Mouse (Mus musculus): ENCODE data around the gene Jmjd8. TPM values are rescaled to one million over a fixed set of nuclear protein-coding genes. Genes with fewer than 3 reads are reported as not detected.

The Jmjd8 gene
- polyA plus RNA-seq, 1 experiment from 2014 or later = 55.6 TPM

DNA sequence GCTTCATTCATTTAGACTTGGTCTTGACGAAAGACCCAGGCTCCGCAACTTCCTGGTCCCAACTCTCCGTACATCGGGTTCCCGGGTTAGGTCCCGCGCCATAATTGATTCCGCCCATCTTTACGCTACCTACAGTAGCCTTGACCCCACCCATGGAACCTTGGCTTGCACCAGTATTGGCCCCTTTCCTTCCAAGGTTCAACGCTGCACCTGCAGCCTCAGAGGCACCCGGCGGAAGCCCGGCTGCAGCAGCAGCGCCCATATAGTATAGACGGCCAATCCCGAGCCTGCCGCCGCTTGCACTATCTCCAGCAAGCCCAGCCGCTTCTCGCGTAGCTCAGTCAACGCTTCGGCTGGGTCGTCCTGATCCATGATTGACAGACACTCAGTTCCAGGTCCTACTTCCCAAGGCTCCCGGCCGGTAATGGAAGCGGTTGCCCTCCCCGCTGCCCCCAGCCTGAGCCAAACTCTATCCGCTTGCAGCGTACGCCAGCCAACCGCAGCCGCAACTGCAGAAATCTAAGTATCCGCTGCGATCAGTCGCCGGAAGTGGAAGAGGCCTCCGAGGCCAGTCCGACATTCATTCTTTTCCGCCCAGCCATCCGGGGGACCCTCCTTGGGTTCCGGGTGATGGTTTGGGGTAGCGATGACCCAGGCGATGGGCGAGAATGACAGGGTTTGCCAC is 36.7 kb upstream of the Jmjd8 start:
- peak; percentile 29; the same call in 1 of the 2 replicates for ATAC-seq (ENCODE audit: insufficient read depth, low FRiP score, low TSS enrichment)
- 0 out of 2 replicates have a peak, but pooled peaks cover 2% of the 10 kb centered on the region for H3K36me3 ChIP-seq (ENCODE audit: control insufficient read depth, insufficient read depth, low read length)
- peak overlapping the region; percentile 75 for H3K9ac ChIP-seq (ENCODE audit: low read length)
- H3K4me3 ChIP-seq (ENCODE audit: low read depth, low read length) = peak overlapping the region; percentile 56
- H3K4me1 ChIP-seq (ENCODE audit: control insufficient read depth, insufficient read depth, low read length) = peaks cover 40% of the 10 kb centered on the region
- DNase-seq (ENCODE audit: low spot score) = peak; percentile 88
- no peaks in the 10 kb centered on the region for H3K9me3 ChIP-seq (ENCODE audit: control insufficient read depth, low read length)
- peak overlapping the region; percentile 96 for H3K4me2 ChIP-seq (ENCODE audit: low read depth)
- under 1% methylated on average over 45 of the region's 45 CpGs for WGBS
- H3K27ac ChIP-seq (ENCODE audit: low read depth, low read length) = peak overlapping the region; percentile 88
- H3K27me3 ChIP-seq (ENCODE audit: control insufficient read depth, insufficient read depth, low read length) = no peaks in the 10 kb centered on the region

DNA sequence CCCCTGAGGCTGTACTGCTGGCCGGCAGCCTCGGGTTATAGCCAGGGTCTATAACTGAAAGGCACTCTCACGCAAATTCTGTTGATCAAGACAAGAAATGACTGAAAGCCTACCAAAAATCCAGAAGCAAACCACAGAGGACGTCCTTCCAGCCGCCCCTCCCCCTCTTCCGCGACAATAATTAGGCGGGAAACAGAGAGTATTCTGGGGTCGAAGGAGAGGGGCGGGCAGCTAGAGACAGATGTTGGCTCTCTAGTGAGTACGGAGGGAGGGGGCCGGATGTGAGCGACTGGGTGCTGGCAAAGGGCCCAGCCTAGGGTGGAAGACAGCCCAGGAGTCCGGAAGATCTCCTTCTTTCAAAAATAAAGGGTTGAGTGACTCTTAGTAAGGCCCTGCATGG is 36.1 kb upstream of the Jmjd8 start, which contains the start of gene Fam173a:
TSS of gene Fam173a (minus strand) at position 287 of the 400 bp plus-strand sequence.
- no peaks in the 10 kb centered on the region for H3K9me3 ChIP-seq (ENCODE audit: control insufficient read depth, low read length)
- H3K9ac ChIP-seq (ENCODE audit: low read length) = peak within 1 kb of the TSS; percentile 84
- H3K4me2 ChIP-seq (ENCODE audit: low read depth) = peak within 1 kb of the TSS; percentile 96
- peak within 1 kb of the TSS; percentile 83 for H3K4me3 ChIP-seq (ENCODE audit: low read depth, low read length)
- 0 out of 2 replicates have a peak, but pooled peaks cover 2% of the 10 kb centered on the region for H3K36me3 ChIP-seq (ENCODE audit: control insufficient read depth, insufficient read depth, low read length)
- ATAC-seq (ENCODE audit: insufficient read depth, low FRiP score, low TSS enrichment) (no peak), DNase-seq (ENCODE audit: low spot score) (peak; percentile 72)
- H3K27me3 ChIP-seq (ENCODE audit: control insufficient read depth, insufficient read depth, low read length) = no peaks in the 10 kb centered on the region
- H3K27ac ChIP-seq (ENCODE audit: low read depth, low read length) = peak within 1 kb of the TSS; percentile 88
- H3K4me1 ChIP-seq (ENCODE audit: control insufficient read depth, insufficient read depth, low read length) = peaks cover 44% of the 10 kb centered on the region
- under 1% methylated on average over 13 of the region's 14 CpGs for WGBS

DNA sequence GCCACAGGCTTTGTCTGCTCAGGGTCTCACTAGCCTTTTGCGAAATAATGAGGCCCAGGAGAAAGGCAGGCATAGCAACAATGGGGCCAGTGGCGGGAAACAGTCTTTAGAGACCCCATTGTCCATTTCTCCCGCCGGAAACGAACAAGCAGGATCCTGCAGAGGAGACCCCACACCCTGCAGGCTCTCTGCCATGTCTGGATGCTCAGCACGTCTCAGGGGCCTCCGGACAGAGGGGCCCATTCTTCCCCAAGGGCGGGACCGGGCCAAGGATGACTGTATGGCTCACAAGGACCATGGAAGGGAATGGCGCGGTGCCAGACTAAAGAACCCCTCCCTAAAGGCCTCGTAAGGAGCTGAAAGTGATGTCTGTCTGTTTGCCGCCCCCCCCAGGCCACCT is 34.5 kb upstream of the Jmjd8 start:
- DNase-seq (ENCODE audit: low spot score) = peak; percentile 68
- Histone ChIP-seq H3K4me1 (ENCODE audit: control insufficient read depth, insufficient read depth, low read length) (peaks cover 45% of the 10 kb centered on the region), H3K9ac (ENCODE audit: low read length) (peak overlapping the region; percentile 84)

DNA sequence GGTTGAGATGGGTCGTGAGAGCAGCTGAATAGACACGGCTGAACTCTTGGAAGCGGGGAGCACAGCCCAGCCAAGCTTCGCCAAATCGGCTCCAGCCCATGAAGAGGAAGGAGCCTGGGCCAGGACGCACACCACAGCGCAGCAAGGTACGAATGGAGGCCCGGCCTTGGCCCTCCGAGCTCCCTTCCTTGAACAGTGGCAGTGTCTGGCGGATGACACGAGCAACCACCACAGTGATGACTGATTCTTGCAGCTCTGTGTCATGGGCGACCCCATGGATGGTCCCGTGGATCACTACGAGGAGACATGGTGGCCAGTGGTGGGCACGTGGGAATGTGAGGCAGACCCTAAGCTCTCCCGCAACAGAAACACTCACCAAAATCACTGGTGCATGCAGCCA is 33.7 kb upstream of the Jmjd8 start:
- H3K4me1 ChIP-seq (ENCODE audit: control insufficient read depth, insufficient read depth, low read length) = peaks cover 45% of the 10 kb centered on the region
- 61% methylated on average over 17 of the region's 17 CpGs for WGBS
- no peaks in the 10 kb centered on the region for H3K9me3 ChIP-seq (ENCODE audit: control insufficient read depth, low read length)
- ATAC-seq (ENCODE audit: insufficient read depth, low FRiP score, low TSS enrichment) (no peak), DNase-seq (ENCODE audit: low spot score) (no peak)
- no peaks in the 10 kb centered on the region for H3K27me3 ChIP-seq (ENCODE audit: control insufficient read depth, insufficient read depth, low read length)
- H3K27ac ChIP-seq (ENCODE audit: low read depth, low read length) = peak overlapping the region; percentile 88
- H3K4me2 ChIP-seq (ENCODE audit: low read depth) = peak overlapping the region; percentile 96
- peak overlapping the region; percentile 83 for H3K4me3 ChIP-seq (ENCODE audit: low read depth, low read length)
- 0 out of 2 replicates have a peak, but pooled peaks cover 2% of the 10 kb centered on the region for H3K36me3 ChIP-seq (ENCODE audit: control insufficient read depth, insufficient read depth, low read length)
- H3K9ac ChIP-seq (ENCODE audit: low read length) = peak overlapping the region; percentile 84

More for the DNA sequence above, 34.5 kb upstream of the Jmjd8 start:
- Histone ChIP-seq H3K9me3 (ENCODE audit: control insufficient read depth, low read length) (no peaks in the 10 kb centered on the region), H3K36me3 (ENCODE audit: control insufficient read depth, insufficient read depth, low read length) (0 out of 2 replicates have a peak, but pooled peaks cover 2% of the 10 kb centered on the region), H3K4me3 (ENCODE audit: low read depth, low read length) (peak overlapping the region; percentile 83), H3K27me3 (ENCODE audit: control insufficient read depth, insufficient read depth, low read length) (no peaks in the 10 kb centered on the region), H3K4me2 (ENCODE audit: low read depth) (peak overlapping the region; percentile 96), H3K27ac (ENCODE audit: low read depth, low read length) (peak overlapping the region; percentile 88)
- peak; percentile 60 for ATAC-seq (ENCODE audit: insufficient read depth, low FRiP score, low TSS enrichment)
- 46% methylated on average over 13 of the region's 13 CpGs for WGBS

DNA sequence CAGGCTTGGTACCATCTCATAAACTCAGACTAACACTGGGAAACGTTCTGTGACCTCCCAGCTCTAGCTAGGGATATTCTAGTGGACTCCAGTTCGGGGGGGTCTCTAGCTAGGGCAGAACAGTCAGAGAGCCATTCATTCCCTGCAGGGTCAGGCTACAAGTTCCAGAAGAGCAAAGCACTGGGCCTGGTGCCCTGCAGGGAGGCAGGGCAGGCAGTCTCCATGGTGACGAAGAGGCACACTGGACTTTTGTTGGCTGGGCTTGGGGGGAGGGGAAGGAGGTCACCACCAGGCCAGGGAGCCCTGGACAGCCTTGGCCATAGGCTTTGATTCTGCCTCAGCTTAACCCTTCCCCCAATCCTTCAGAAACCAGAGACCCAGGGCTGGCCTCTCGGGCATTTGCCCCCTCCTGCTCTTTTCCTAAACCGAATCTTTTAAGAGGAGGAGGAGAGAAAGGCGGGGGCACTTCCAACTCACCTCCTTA is 33.0 kb upstream of the Jmjd8 start, which contains the start of gene AC134908.4:
TSS of gene AC134908.4 (minus strand) at position 51 of the 484 bp plus-strand sequence.
- peak within 1 kb of the TSS; percentile 88 for H3K27ac ChIP-seq (ENCODE audit: low read depth, low read length)
- peak within 1 kb of the TSS; percentile 83 for H3K4me3 ChIP-seq (ENCODE audit: low read depth, low read length)
- H3K4me2 ChIP-seq (ENCODE audit: low read depth) = peak within 1 kb of the TSS; percentile 96
- 0 out of 2 replicates have a peak, but pooled peaks cover 2% of the 10 kb centered on the region for H3K36me3 ChIP-seq (ENCODE audit: control insufficient read depth, insufficient read depth, low read length)
- peak within 1 kb of the TSS; percentile 84 for H3K9ac ChIP-seq (ENCODE audit: low read length)
- 0% methylated on average over 6 of the region's 6 CpGs for WGBS
- 0 out of 2 replicates have a peak, but pooled peaks have one; percentile 35 for ATAC-seq (ENCODE audit: insufficient read depth, low FRiP score, low TSS enrichment)
- H3K27me3 ChIP-seq (ENCODE audit: control insufficient read depth, insufficient read depth, low read length) = no peaks in the 10 kb centered on the region
- DNase-seq (ENCODE audit: low spot score) = peak; percentile 79
- H3K4me1 ChIP-seq (ENCODE audit: control insufficient read depth, insufficient read depth, low read length) = peaks cover 45% of the 10 kb centered on the region
- no peaks in the 10 kb centered on the region for H3K9me3 ChIP-seq (ENCODE audit: control insufficient read depth, low read length)

DNA sequence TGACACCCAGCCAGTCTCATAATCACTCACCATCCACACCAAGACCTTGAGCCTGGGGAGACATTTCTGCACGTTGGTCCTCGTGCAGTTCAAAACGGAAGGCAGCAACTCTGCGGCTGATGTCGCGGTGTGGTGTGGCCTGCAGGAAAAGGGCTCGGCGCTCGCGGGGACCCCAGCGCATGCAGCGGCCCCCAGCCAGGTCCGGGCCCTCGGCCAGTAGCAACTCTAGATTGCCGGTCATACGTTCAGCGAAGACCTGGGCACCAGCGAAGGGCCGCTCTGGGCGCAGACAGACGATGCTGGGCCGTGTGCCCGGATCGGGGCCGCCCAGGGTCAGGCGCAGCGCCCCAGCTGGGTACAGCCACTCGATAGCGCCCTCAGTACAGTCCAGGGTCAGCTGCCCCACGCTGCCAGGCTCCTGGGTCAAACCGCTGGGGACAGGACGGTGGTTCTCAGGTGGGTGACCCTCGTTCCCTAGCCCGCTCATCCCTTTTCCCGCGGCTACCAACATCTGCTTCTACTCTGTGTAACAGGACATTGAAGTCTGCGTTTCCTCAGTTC is 32.4 kb upstream of the Jmjd8 start:
- H3K4me2 ChIP-seq (ENCODE audit: low read depth) = peak overlapping the region; percentile 96
- H3K9me3 ChIP-seq (ENCODE audit: control insufficient read depth, low read length) = no peaks in the 10 kb centered on the region
- no peaks in the 10 kb centered on the region for H3K27me3 ChIP-seq (ENCODE audit: control insufficient read depth, insufficient read depth, low read length)
- under 1% methylated on average over 37 of the region's 37 CpGs for WGBS
- no peak for ATAC-seq (ENCODE audit: insufficient read depth, low FRiP score, low TSS enrichment)
- no peak for DNase-seq (ENCODE audit: low spot score)
- 0 out of 2 replicates have a peak, but pooled peaks cover 2% of the 10 kb centered on the region for H3K36me3 ChIP-seq (ENCODE audit: control insufficient read depth, insufficient read depth, low read length)
- peak overlapping the region; percentile 88 for H3K27ac ChIP-seq (ENCODE audit: low read depth, low read length)
- H3K9ac ChIP-seq (ENCODE audit: low read length) = peak overlapping the region; percentile 84
- peaks cover 43% of the 10 kb centered on the region for H3K4me1 ChIP-seq (ENCODE audit: control insufficient read depth, insufficient read depth, low read length)
- peak overlapping the region; percentile 83 for H3K4me3 ChIP-seq (ENCODE audit: low read depth, low read length)

DNA sequence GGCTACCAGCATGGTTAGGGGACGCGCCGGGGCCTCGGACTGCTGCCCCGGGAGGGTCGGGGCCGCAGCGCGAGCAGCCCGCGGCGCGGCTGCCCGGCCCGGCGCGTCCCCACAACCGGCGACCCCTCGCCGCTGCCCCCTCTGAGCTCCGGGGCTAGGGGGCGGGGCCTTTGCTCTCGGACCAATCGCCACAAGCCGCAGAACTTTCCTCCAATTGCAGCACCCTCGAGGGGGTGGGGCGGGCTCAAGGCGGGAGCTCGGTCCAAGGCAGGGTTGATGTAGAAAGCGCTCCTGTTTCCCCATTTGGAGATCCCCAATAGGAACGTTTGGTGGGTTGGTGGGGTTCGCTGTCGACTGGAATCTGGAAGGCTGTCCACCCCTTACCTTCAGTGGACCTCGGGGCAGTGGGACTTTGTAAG is 31.7 kb upstream of the Jmjd8 start, which contains the start of gene Metrn:
TSS of gene Metrn (minus strand) at position 186 of the 419 bp plus-strand sequence.
- Histone ChIP-seq H3K9me3 (ENCODE audit: control insufficient read depth, low read length) (no peaks in the 10 kb centered on the region), H3K4me2 (ENCODE audit: low read depth) (peak within 1 kb of the TSS; percentile 96), H3K9ac (ENCODE audit: low read length) (peak within 1 kb of the TSS; percentile 84), H3K27me3 (ENCODE audit: control insufficient read depth, insufficient read depth, low read length) (no peaks in the 10 kb centered on the region), H3K4me1 (ENCODE audit: control insufficient read depth, insufficient read depth, low read length) (peaks cover 41% of the 10 kb centered on the region), H3K4me3 (ENCODE audit: low read depth, low read length) (peak within 1 kb of the TSS; percentile 83), H3K36me3 (ENCODE audit: control insufficient read depth, insufficient read depth, low read length) (0 out of 2 replicates have a peak, but pooled peaks cover 2% of the 10 kb centered on the region), H3K27ac (ENCODE audit: low read depth, low read length) (peak within 1 kb of the TSS; percentile 88)
- ATAC-seq (ENCODE audit: insufficient read depth, low FRiP score, low TSS enrichment) (peak; percentile 64), DNase-seq (ENCODE audit: low spot score) (peak; percentile 92)
- WGBS = under 1% methylated on average over 34 of the region's 35 CpGs

DNA sequence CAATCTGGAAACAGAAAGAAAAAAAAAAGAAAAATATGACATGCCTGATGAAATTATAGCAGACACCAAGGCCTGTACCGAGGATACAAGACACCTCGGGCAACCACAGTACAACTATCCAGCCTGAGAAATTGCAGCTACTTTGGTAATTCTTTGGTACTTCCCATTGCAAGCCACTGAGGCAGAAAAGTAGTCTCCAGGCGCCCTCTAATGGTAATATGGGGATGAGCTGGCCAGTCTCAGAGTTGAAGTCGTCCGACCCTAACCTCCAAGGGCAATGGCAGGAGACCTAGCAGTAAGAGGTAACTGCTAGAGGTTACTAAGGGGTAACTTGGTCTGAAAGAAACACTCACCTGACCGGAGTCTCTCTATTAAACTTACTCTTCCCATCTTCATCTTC is 27.6 kb upstream of the Jmjd8 start:
- no peaks in the 10 kb centered on the region for H3K36me3 ChIP-seq (ENCODE audit: control insufficient read depth, insufficient read depth, low read length)
- peak; percentile 74 for DNase-seq (ENCODE audit: low spot score)
- H3K9ac ChIP-seq (ENCODE audit: low read length) = no peak overlapping the region
- H3K4me1 ChIP-seq (ENCODE audit: control insufficient read depth, insufficient read depth, low read length) = peaks cover 19% of the 10 kb centered on the region
- H3K27ac ChIP-seq (ENCODE audit: low read depth, low read length) = no peak overlapping the region
- ATAC-seq (ENCODE audit: insufficient read depth, low FRiP score, low TSS enrichment) = no peak
- no peaks in the 10 kb centered on the region for H3K27me3 ChIP-seq (ENCODE audit: control insufficient read depth, insufficient read depth, low read length)
- H3K9me3 ChIP-seq (ENCODE audit: control insufficient read depth, low read length) = no peaks in the 10 kb centered on the region
- H3K4me2 ChIP-seq (ENCODE audit: low read depth) = no peak overlapping the region
- WGBS = 8% methylated on average over 6 of the region's 6 CpGs
- no peak overlapping the region for H3K4me3 ChIP-seq (ENCODE audit: low read depth, low read length)

Data from neural tube, embryonic 11.5 days (tissue).